Comparison of ENCODE assay signal across 30 mouse cellular contexts in genomic region chr13:94859256-94859655, GRCm38 (mm10). TPM values are rescaled to one million over a fixed set of nuclear protein-coding genes. Genes with fewer than 3 reads are reported as not detected.
"Had no signal": no experiment of that assay in that cellular context is flagged by ENCODE, and none has a peak within 500 bp of the region (broad histone marks: within the 10 kb centered on the region; RNA-seq: fewer than 3 reads in every experiment).

No protein-coding gene starts in this region.

- DNase-seq: cerebellum, adult 2 months; cerebellum, adult 8-10 months; cerebellum, adult 9-10 months; cerebellum, adult 9-11 months; cerebellum, postnatal 10 days; cerebellum, postnatal 14 days; cerebellum, postnatal 25 days; cerebellum, postnatal 36 days; embryo, embryonic 11 days; forebrain, postnatal 0 days; gastrocnemius, adult 2 months; gastrocnemius, postnatal 10 days; gastrocnemius, postnatal 14 days; gastrocnemius, postnatal 25 days; gastrocnemius, postnatal 36 days; heart, adult 18-20 months; heart, adult 2 months had no signal

- H3K9ac ChIP-seq: embryonic facial prominence, embryonic 12.5 days; embryonic facial prominence, embryonic 13.5 days; embryonic facial prominence, embryonic 15.5 days; forebrain, embryonic 12.5 days; forebrain, embryonic 13.5 days; forebrain, embryonic 15.5 days; forebrain, postnatal 0 days had no signal

- H3K27ac ChIP-seq: embryonic facial prominence, embryonic 10.5 days; embryonic facial prominence, embryonic 12.5 days; embryonic facial prominence, embryonic 13.5 days; embryonic facial prominence, embryonic 15.5 days; forebrain, embryonic 10.5 days; forebrain, embryonic 12.5 days; forebrain, embryonic 13.5 days; forebrain, embryonic 15.5 days; gastrocnemius, adult 2 months; heart, adult 2 months had no signal

- H3K4me3 ChIP-seq: embryonic facial prominence, embryonic 10.5 days; embryonic facial prominence, embryonic 12.5 days; embryonic facial prominence, embryonic 13.5 days; embryonic facial prominence, embryonic 15.5 days; erythroblast, embryonic 14.5 days; forebrain, embryonic 10.5 days; forebrain, embryonic 12.5 days; forebrain, embryonic 13.5 days; forebrain, embryonic 15.5 days; gastrocnemius, adult 2 months; heart, adult 2 months had no signal

- H3K9me3 ChIP-seq: embryonic facial prominence, embryonic 10.5 days; embryonic facial prominence, embryonic 12.5 days; embryonic facial prominence, embryonic 13.5 days; embryonic facial prominence, embryonic 15.5 days; forebrain, embryonic 10.5 days; forebrain, embryonic 12.5 days; forebrain, embryonic 13.5 days; forebrain, embryonic 15.5 days had no signal

- H3K4me1 ChIP-seq: embryonic facial prominence, embryonic 10.5 days; embryonic facial prominence, embryonic 12.5 days; embryonic facial prominence, embryonic 15.5 days; forebrain, embryonic 15.5 days had no signal

- ATAC-seq: forebrain, embryonic 13.5 days; forebrain, embryonic 14.5 days; forebrain, embryonic 15.5 days; forebrain, embryonic 16.5 days; forebrain, postnatal 0 days had no signal

- H3K36me3 ChIP-seq: embryonic facial prominence, embryonic 10.5 days; embryonic facial prominence, embryonic 12.5 days; embryonic facial prominence, embryonic 13.5 days; embryonic facial prominence, embryonic 15.5 days; forebrain, embryonic 10.5 days; forebrain, embryonic 12.5 days; forebrain, embryonic 15.5 days had no signal

- H3K4me2 ChIP-seq: embryonic facial prominence, embryonic 12.5 days; embryonic facial prominence, embryonic 13.5 days; embryonic facial prominence, embryonic 15.5 days; forebrain, embryonic 12.5 days; forebrain, embryonic 13.5 days; forebrain, embryonic 15.5 days had no signal

RNA-seq across cellular contexts. Expression of gene Otp, which starts 16.1 kb away (rescaled TPM):
- polyA plus RNA-seq: embryonic facial prominence, embryonic 13.5 days; embryonic facial prominence, embryonic 14.5 days; embryonic facial prominence, embryonic 15.5 days; erythroblast, embryonic 14.5 days; gonadal fat pad, adult 2 months; heart, adult 2 months had no signal
